Mouse (Mus musculus) midbrain, embryonic 16.5 days (tissue): ENCODE data around the gene Cdh26. TPM values are rescaled to one million over a fixed set of nuclear protein-coding genes. Genes with fewer than 3 reads are reported as not detected.
A peak's percentile ranks its signal among the peaks of the same experiment; 100 is the strongest.

ENCODE experiments used
- ATAC-seq: fragments of 200-750 bp; cut with Nextera tagmentation; 2 replicates; pipeline ENCODE4 v1.8.0; 2017; ENCODE audit warnings: moderate TSS enrichment
- H3K27ac ChIP-seq: fragments of 300-500 bp; sonication (generic); 2 replicates; pipeline ENCODE4 v1.5.1; 2014; ENCODE audit warnings: mild to moderate bottlenecking, low read length, mixed read lengths
- H3K27me3 ChIP-seq: fragments of 300-500 bp; sonication (generic); 2 replicates; pipeline ENCODE4 v1.6.1; 2014; ENCODE audit warnings: low read depth, low read length, mixed read lengths; ENCODE audit not compliant: control insufficient read depth, insufficient read depth
- H3K36me3 ChIP-seq: fragments of 300-500 bp; sonication (generic); 2 replicates; pipeline ENCODE4 v1.6.1; 2014; ENCODE audit warnings: mild to moderate bottlenecking, low read length, moderate library complexity, mixed read lengths; ENCODE audit not compliant: control insufficient read depth, insufficient read depth
- H3K4me1 ChIP-seq: fragments of 300-500 bp; sonication (generic); 2 replicates; pipeline ENCODE4 v1.6.1; 2014; ENCODE audit warnings: mild to moderate bottlenecking, low read length, mixed read lengths; ENCODE audit not compliant: control insufficient read depth, insufficient read depth
- H3K4me2 ChIP-seq: fragments of 300-500 bp; sonication (generic); 2 replicates; pipeline ENCODE4 v1.6.1; 2014; ENCODE audit warnings: mild to moderate bottlenecking, low read length, mixed read lengths
- H3K4me3 ChIP-seq: fragments of 300-500 bp; sonication (generic); 2 replicates; pipeline ENCODE4 v1.5.1; 2014; ENCODE audit warnings: low read depth, mild to moderate bottlenecking, low read length, moderate library complexity, mixed read lengths
- H3K9ac ChIP-seq: fragments of 300-500 bp; sonication (generic); 2 replicates; pipeline ENCODE4 v1.6.1; 2014; ENCODE audit warnings: low read depth, low read length, mixed read lengths
- H3K9me3 ChIP-seq: fragments of 300-500 bp; sonication (generic); replicated peaks from 2 replicates; pipeline ENCODE4 v1.6.1; 2014; ENCODE audit warnings: mild to moderate bottlenecking, low read length, mixed read lengths; ENCODE audit not compliant: control insufficient read depth, poor library complexity, severe bottlenecking
- WGBS: fragments of 180-500 bp; shearing (Covaris S2); extraction: QIAGEN DNeasy Blood & Tissue Kit; methylation state at CpG from one replicate; pipeline ENCODE4 v1.1.7; 2014; 5-methylcytosine and 5-hydroxymethylcytosine counted together
- polyA plus RNA-seq: library from polyadenylated mRNA; unstranded; fragments of >200 nt; fragmentation: Nextera tagmentation; extraction: Ambion mirVana; gene quantifications from 2 replicates; pipeline ENCODE4 v1.2.1, GENCODE M21; 2015

Gene Cdh26
- polyA plus RNA-seq, 1 experiment from 2014 or later: 0.20 TPM

- Histone ChIP-seq H3K9ac (no peak overlapping the region), H3K9me3 (no peaks in the 10 kb centered on the region; the same call in 1 of the 2 replicates), H3K4me3 (no peak overlapping the region), H3K36me3 (no peaks in the 10 kb centered on the region), H3K27ac (peak overlapping the region; percentile 61), H3K4me1 (peaks cover 9% of the 10 kb centered on the region), H3K27me3 (no peaks in the 10 kb centered on the region), H3K4me2 (peak overlapping the region; percentile 26)
- peak; percentile 76 for ATAC-seq
- 28% methylated on average over 17 of the region's 17 CpGs for WGBS
Measured at GRCm38 (mm10) chr2:178454664-178455516, 24.6 kb downstream of the Cdh26 start.

GRCm38 (mm10) chr2:178457414-178457813 is 27.1 kb downstream of the Cdh26 start:
- Histone ChIP-seq H3K9me3 (no peaks in the 10 kb centered on the region; the same call in 1 of the 2 replicates), H3K4me3 (no peak overlapping the region), H3K27me3 (no peaks in the 10 kb centered on the region), H3K27ac (no peak overlapping the region), H3K4me1 (peaks cover 11% of the 10 kb centered on the region), H3K36me3 (no peaks in the 10 kb centered on the region), H3K9ac (no peak overlapping the region), H3K4me2 (no peak overlapping the region)
- no peak for ATAC-seq
- WGBS: 96% methylated on average over 6 of the region's 6 CpGs

DNA sequence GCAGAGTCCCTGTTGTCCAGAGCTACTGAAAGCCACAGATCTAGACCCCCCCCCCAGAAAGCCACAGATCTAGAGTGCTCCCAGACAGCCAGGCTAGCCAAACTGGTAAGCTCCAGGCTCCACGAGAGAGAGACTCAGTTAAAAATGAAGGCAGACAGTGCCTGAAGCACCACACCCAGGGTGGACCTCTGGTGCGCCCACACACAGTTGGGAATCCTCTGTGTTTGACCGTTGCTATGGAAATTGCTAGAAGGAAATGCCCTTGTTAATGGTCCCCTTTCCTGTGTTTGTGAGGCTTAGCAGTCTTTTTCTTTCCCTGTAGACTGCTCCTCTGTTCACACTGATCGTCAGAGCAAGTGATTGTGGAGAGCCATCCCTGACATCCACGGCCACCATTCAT is 30.0 kb downstream of the Cdh26 start:
- no peak overlapping the region for H3K27ac ChIP-seq
- H3K9ac ChIP-seq: no peak overlapping the region
- no peak for ATAC-seq
- WGBS: 59% methylated on average over 5 of the region's 5 CpGs
- H3K4me1 ChIP-seq: peaks cover 3% of the 10 kb centered on the region; the same call in 1 of the 2 replicates
- no peak overlapping the region for H3K4me2 ChIP-seq
- no peaks in the 10 kb centered on the region; the same call in 1 of the 2 replicates for H3K9me3 ChIP-seq
- H3K27me3 ChIP-seq: no peaks in the 10 kb centered on the region
- H3K36me3 ChIP-seq: no peaks in the 10 kb centered on the region
- no peak overlapping the region for H3K4me3 ChIP-seq

- peak; percentile 54; the same call in 1 of the 2 replicates for ATAC-seq
- no peaks in the 10 kb centered on the region for H3K27me3 ChIP-seq
Measured at GRCm38 (mm10) chr2:178471546-178472480, 41.5 kb downstream of the Cdh26 start.

DNA sequence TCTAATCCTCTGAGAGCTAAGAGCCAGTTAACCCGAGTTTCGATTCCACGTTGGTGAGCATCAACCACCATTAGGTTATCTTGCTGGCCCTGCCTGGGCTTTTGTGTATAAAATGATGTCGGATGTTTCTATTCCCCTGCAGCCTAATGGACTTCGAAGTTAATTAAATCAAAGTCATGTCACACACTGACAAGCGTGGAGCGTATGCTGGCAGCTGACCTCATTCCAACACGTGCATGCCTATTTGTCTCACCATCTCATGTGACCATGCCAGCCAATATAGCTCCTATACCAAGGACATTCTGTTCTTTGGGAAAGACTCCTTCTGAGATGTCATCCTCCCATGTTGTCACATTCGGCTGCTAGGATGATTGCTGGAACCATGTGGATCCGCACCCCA is 43.6 kb downstream of the Cdh26 start:
- 62% methylated on average over 10 of the region's 10 CpGs for WGBS
- no peak overlapping the region for H3K9ac ChIP-seq
- ATAC-seq: no peak

More at GRCm38 (mm10) chr2:178471546-178472480, 41.5 kb downstream of the Cdh26 start:
- Histone ChIP-seq H3K36me3 (no peaks in the 10 kb centered on the region), H3K27ac (no peak overlapping the region), H3K9ac (no peak overlapping the region), H3K9me3 (0 out of 2 replicates have a peak, but pooled peaks cover 3% of the 10 kb centered on the region), H3K4me2 (no peak overlapping the region), H3K4me1 (peaks cover 5% of the 10 kb centered on the region), H3K4me3 (no peak overlapping the region)
- WGBS: 74% methylated on average over 17 of the region's 17 CpGs

DNA sequence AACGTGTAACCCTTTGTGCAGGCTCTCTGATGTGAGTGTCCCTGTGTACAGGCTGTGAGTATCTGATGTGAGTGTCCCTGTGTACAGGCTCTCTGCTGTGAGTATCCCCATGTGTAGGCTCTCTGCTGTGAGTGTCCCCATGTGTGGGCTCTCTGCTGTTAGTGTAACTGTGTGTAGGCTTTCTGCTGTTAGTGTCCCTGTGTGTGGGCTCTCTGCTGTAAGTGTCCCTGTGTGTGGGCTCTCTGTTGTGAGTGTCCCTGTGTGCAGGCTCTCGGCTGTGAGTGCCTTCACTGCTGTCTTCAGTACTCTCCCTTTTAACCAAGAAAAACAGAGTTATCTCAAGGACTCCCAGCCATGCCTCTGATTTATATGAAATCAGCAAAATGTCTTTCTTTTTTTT is 46.9 kb downstream of the Cdh26 start:
- 60% methylated on average over 2 of the region's 2 CpGs for WGBS

More for the DNA sequence above, 43.6 kb downstream of the Cdh26 start:
- Histone ChIP-seq H3K27me3 (no peaks in the 10 kb centered on the region), H3K9me3 (0 out of 2 replicates have a peak, but pooled peaks cover 3% of the 10 kb centered on the region), H3K27ac (no peak overlapping the region), H3K36me3 (no peaks in the 10 kb centered on the region), H3K4me3 (no peak overlapping the region), H3K4me1 (peaks cover 5% of the 10 kb centered on the region), H3K4me2 (no peak overlapping the region)

DNA sequence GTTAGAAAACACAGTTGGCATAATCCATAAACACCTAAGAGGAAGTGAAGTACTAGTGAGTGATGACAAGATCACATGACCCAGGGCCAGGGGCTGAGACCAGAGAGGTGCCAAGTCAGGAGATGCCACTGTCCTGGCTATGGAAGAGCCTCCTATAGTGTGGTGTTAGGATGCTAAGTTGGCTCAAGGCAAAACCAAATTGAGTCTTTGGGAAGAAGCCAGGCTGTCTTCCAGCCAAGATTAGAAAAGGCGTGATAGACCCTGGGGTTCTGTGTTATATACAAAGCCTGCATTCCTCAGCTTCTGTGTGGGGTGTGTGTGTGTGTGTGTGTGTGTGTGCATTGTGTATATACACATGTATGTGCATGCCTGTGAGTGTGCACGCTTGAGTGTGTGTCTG is 48.7 kb downstream of the Cdh26 start:
- H3K9ac ChIP-seq: no peak overlapping the region
- WGBS: 87% methylated on average over 2 of the region's 2 CpGs

More for the DNA sequence above, 46.9 kb downstream of the Cdh26 start:
- Histone ChIP-seq H3K36me3 (no peaks in the 10 kb centered on the region), H3K4me1 (no peaks in the 10 kb centered on the region), H3K27ac (no peak overlapping the region), H3K4me3 (no peak overlapping the region), H3K9ac (no peak overlapping the region), H3K27me3 (no peaks in the 10 kb centered on the region), H3K4me2 (no peak overlapping the region), H3K9me3 (0 out of 2 replicates have a peak, but pooled peaks cover 3% of the 10 kb centered on the region)
- no peak for ATAC-seq

GRCm38 (mm10) chr2:178480932-178481331 is 50.6 kb downstream of the Cdh26 start:
- Histone ChIP-seq H3K9ac (no peak overlapping the region), H3K9me3 (0 out of 2 replicates have a peak, but pooled peaks cover 3% of the 10 kb centered on the region), H3K4me2 (no peak overlapping the region), H3K4me3 (no peak overlapping the region), H3K27me3 (no peaks in the 10 kb centered on the region), H3K36me3 (no peaks in the 10 kb centered on the region), H3K27ac (no peak overlapping the region), H3K4me1 (0 out of 2 replicates have a peak, but pooled peaks cover 4% of the 10 kb centered on the region)
- 76% methylated on average over 2 of the region's 2 CpGs for WGBS
- no peak for ATAC-seq

More for the DNA sequence above, 48.7 kb downstream of the Cdh26 start:
- H3K27ac ChIP-seq: no peak overlapping the region
- no peak for ATAC-seq
- 0 out of 2 replicates have a peak, but pooled peaks cover 4% of the 10 kb centered on the region for H3K4me1 ChIP-seq
- no peak overlapping the region for H3K4me2 ChIP-seq
- 0 out of 2 replicates have a peak, but pooled peaks cover 3% of the 10 kb centered on the region for H3K9me3 ChIP-seq
- H3K36me3 ChIP-seq: no peaks in the 10 kb centered on the region
- no peaks in the 10 kb centered on the region for H3K27me3 ChIP-seq
- H3K4me3 ChIP-seq: no peak overlapping the region
